11 mouse cellular contexts compared by ENCODE assay signal in genomic region chr13:120299991-120300442, GRCm38 (mm10). TPM values are rescaled to one million over a fixed set of nuclear protein-coding genes. Genes with fewer than 3 reads are reported as not detected.
DNase-seq lines count a peak whose midpoint lies in the region; ATAC-seq and TF ChIP-seq lines count a peak whose summit lies in the region.
"Had no signal": no experiment of that assay in that cellular context is flagged by ENCODE, and none has a peak within 500 bp of the region (broad histone marks: within the 10 kb centered on the region; RNA-seq: fewer than 3 reads in every experiment).

TSS of gene BC147527 (plus strand) at chr13:120300392.

- TF ChIP-seq RAD21 in CH12.LX (IDR thresholded peaks at IDR 0.05; ENCODE audit: low read depth, low read length): no peak; the same call in none of the 2 replicates

- H3K9ac ChIP-seq in heart, embryonic 16.5 days (ENCODE audit: low read length): no peak within 1 kb of the TSS
- peak within 1 kb of the TSS; percentile 75 for H3K9ac ChIP-seq in CH12.LX (ENCODE audit: insufficient read depth, low read depth)
- no peak within 1 kb of the TSS for H3K9ac ChIP-seq in liver, postnatal 0 days (replicated peaks)
- no peak within 1 kb of the TSS for H3K9ac ChIP-seq in midbrain, embryonic 11.5 days (ENCODE audit: low read length)
- H3K9ac ChIP-seq in forebrain, embryonic 15.5 days (replicated peaks): no peak within 1 kb of the TSS

- H3K9me3 ChIP-seq in heart, embryonic 16.5 days (replicated peaks; ENCODE audit: control insufficient read depth, low read length): no peaks in the 10 kb centered on the region; the same call in 1 of the 2 replicates
- H3K9me3 ChIP-seq in CH12.LX (replicated peaks; ENCODE audit: low read length): no peaks in the 10 kb centered on the region
- no peaks in the 10 kb centered on the region for H3K9me3 ChIP-seq in liver, postnatal 0 days (ENCODE audit: low read length)
- no peaks in the 10 kb centered on the region for H3K9me3 ChIP-seq in midbrain, embryonic 11.5 days (ENCODE audit: control insufficient read depth, low read length)
- no peaks in the 10 kb centered on the region for H3K9me3 ChIP-seq in forebrain, embryonic 15.5 days

- H3K27ac ChIP-seq in heart, embryonic 16.5 days (ENCODE audit: low read length): no peak within 1 kb of the TSS
- peak within 1 kb of the TSS; percentile 88 for H3K27ac ChIP-seq in CH12.LX (ENCODE audit: insufficient read depth, low read depth)
- H3K27ac ChIP-seq in liver, postnatal 0 days (ENCODE audit: low read depth): peak within 1 kb of the TSS; percentile 62
- H3K27ac ChIP-seq in midbrain, embryonic 11.5 days (ENCODE audit: low read depth, low read length): no peak within 1 kb of the TSS
- H3K27ac ChIP-seq in forebrain, embryonic 15.5 days (replicated peaks): no peak within 1 kb of the TSS

- in situ Hi-C loops in CH12.LX (cut with MboI; ENCODE audit: low pct_ligation_motif_present, low pct_unique_long_range_greater_than_20kb, low sequenced_read_pairs): no loop called here

- no peak within 1 kb of the TSS for H3K4me3 ChIP-seq in heart, embryonic 16.5 days (ENCODE audit: low read length)
- H3K4me3 ChIP-seq in CH12.LX (replicated peaks in 1 of 3; ENCODE audit: low read depth in 2 of 3, low read length in 2 of 3, poor library complexity in 1 of 3): peak within 1 kb of the TSS; percentile 54 to 60 (median 57)
- no peak within 1 kb of the TSS for H3K4me3 ChIP-seq in liver, postnatal 0 days (ENCODE audit: low read depth, low read length)
- H3K4me3 ChIP-seq in midbrain, embryonic 11.5 days (ENCODE audit: low read depth, low read length): no peak within 1 kb of the TSS
- no peak within 1 kb of the TSS for H3K4me3 ChIP-seq in forebrain, embryonic 15.5 days

- DNase-seq in heart, postnatal 4 days: no peak
- peak; percentile 81 for DNase-seq in CH12.LX (ENCODE audit: extremely low read depth)
- DNase-seq in liver, postnatal 0 days: peak; percentile 42
- peak; percentile 56 for DNase-seq in splenic B cell, adult 2 months (ENCODE audit: low read depth, low spot score)
- no peak for DNase-seq in midbrain, embryonic 11.5 days (ENCODE audit: low spot score, missing footprints)
- no peak for DNase-seq in c-Kit-positive CD71-positive TER-119-positive erythroid progenitor cells, embryonic 14.5 days (ENCODE audit: low spot score)
- DNase-seq: embryo, embryonic 11 days; heart, postnatal 36 days had no signal

- peak; percentile 67 for ATAC-seq in heart, embryonic 16.5 days (replicated peaks; ENCODE audit: extremely low read depth, insufficient read depth, low FRiP score)
- peak; percentile 61; the same call in 1 of the 2 replicates for ATAC-seq in liver, postnatal 0 days
- no peak for ATAC-seq in midbrain, embryonic 11.5 days (ENCODE audit: low FRiP score)
- no peak for ATAC-seq in forebrain, embryonic 15.5 days (replicated peaks)

- TF ChIP-seq CTCF in CH12.LX (conservative IDR thresholded peaks at IDR 0.05 in 1 of 2, IDR thresholded peaks at IDR 0.05 in 1 of 2; ENCODE audit: low read depth in 2 of 2, low read length in 2 of 2): no peak
- no peak for TF ChIP-seq CTCF in liver, postnatal 0 days (IDR thresholded peaks at IDR 0.05; ENCODE audit: low read depth)

- 29% methylated on average over 2 of the region's 2 CpGs for WGBS in heart, embryonic 16.5 days
- WGBS in liver, postnatal 0 days (ENCODE audit: insufficient replicate concordance): 25% methylated on average over 2 of the region's 2 CpGs
- 50% methylated on average over 2 of the region's 2 CpGs for WGBS in midbrain, embryonic 11.5 days
- WGBS in forebrain, embryonic 15.5 days: 59% methylated on average over 2 of the region's 2 CpGs

- H3K36me3 ChIP-seq in heart, embryonic 16.5 days (ENCODE audit: control insufficient read depth, insufficient read depth): no peaks in the 10 kb centered on the region
- H3K36me3 ChIP-seq in CH12.LX (replicated peaks in 1 of 2; ENCODE audit: control insufficient read depth in 1 of 2, insufficient read depth in 1 of 2, low read length in 1 of 2): peaks cover 0 to 5% of the 10 kb centered on the region in 2 experiments
- H3K36me3 ChIP-seq in liver, postnatal 0 days (replicated peaks; ENCODE audit: insufficient read depth, low read length): no peaks in the 10 kb centered on the region
- no peaks in the 10 kb centered on the region for H3K36me3 ChIP-seq in splenic B cell, adult 2 months (ENCODE audit: control insufficient read depth, insufficient read depth, low read length, poor library complexity, severe bottlenecking)
- no peaks in the 10 kb centered on the region for H3K36me3 ChIP-seq in midbrain, embryonic 11.5 days (ENCODE audit: control insufficient read depth, insufficient read depth, low read length)
- H3K36me3 ChIP-seq in forebrain, embryonic 15.5 days: no peaks in the 10 kb centered on the region

- H3K4me1 ChIP-seq in heart, embryonic 16.5 days (ENCODE audit: control insufficient read depth, insufficient read depth, low read length): no peaks in the 10 kb centered on the region
- H3K4me1 ChIP-seq in CH12.LX (ENCODE audit: control insufficient read depth in 1 of 2, insufficient read depth in 2 of 2): peaks cover 11 to 22% of the 10 kb centered on the region in 2 experiments
- H3K4me1 ChIP-seq in liver, postnatal 0 days (ENCODE audit: insufficient read depth): no peaks in the 10 kb centered on the region
- no peaks in the 10 kb centered on the region for H3K4me1 ChIP-seq in midbrain, embryonic 11.5 days (ENCODE audit: control insufficient read depth, insufficient read depth, low read length)
- H3K4me1 ChIP-seq in forebrain, embryonic 15.5 days: no peaks in the 10 kb centered on the region

- TF ChIP-seq EP300 in CH12.LX (IDR thresholded peaks at IDR 0.05; ENCODE audit: low read length): peak; percentile 37; the same call in 1 of the 2 replicates
- TF ChIP-seq EP300 in liver, postnatal 0 days (IDR thresholded peaks at IDR 0.05; ENCODE audit: low read depth): no peak

- TF ChIP-seq POLR2A in CH12.LX (IDR thresholded peaks at IDR 0.05; ENCODE audit: low read depth, low read length): no peak

- H3K79me2 ChIP-seq in CH12.LX (replicated peaks; ENCODE audit: control insufficient read depth, extremely low read depth, insufficient read depth, poor library complexity, severe bottlenecking): peaks cover 11% of the 10 kb centered on the region

- dilution Hi-C loops in CH12.LX (cut with MboI; ENCODE audit: extremely low pct_ligation_motif_present, extremely low pct_unique_long_range_greater_than_20kb, low sequenced_read_pairs): no loop called here

- H3K27me3 ChIP-seq in heart, embryonic 16.5 days (ENCODE audit: control insufficient read depth, insufficient read depth, low read length): no peaks in the 10 kb centered on the region
- no peaks in the 10 kb centered on the region for H3K27me3 ChIP-seq in CH12.LX (replicated peaks)
- no peaks in the 10 kb centered on the region for H3K27me3 ChIP-seq in liver, postnatal 0 days (ENCODE audit: insufficient read depth, low read length)
- no peaks in the 10 kb centered on the region for H3K27me3 ChIP-seq in splenic B cell, adult 2 months (ENCODE audit: control insufficient read depth, insufficient read depth, low read length, poor library complexity, severe bottlenecking)
- no peaks in the 10 kb centered on the region for H3K27me3 ChIP-seq in midbrain, embryonic 11.5 days (ENCODE audit: control insufficient read depth, insufficient read depth, low read length)
- no peaks in the 10 kb centered on the region for H3K27me3 ChIP-seq in forebrain, embryonic 15.5 days

- no peak within 1 kb of the TSS for H3K4me2 ChIP-seq in heart, embryonic 16.5 days (ENCODE audit: low read depth, low read length)
- peak within 1 kb of the TSS; percentile 94 for H3K4me2 ChIP-seq in CH12.LX (ENCODE audit: insufficient read depth, low read depth, poor library complexity, severe bottlenecking)
- no peak within 1 kb of the TSS for H3K4me2 ChIP-seq in liver, postnatal 0 days (ENCODE audit: low read depth, low read length)
- H3K4me2 ChIP-seq in midbrain, embryonic 11.5 days: no peak within 1 kb of the TSS
- no peak within 1 kb of the TSS for H3K4me2 ChIP-seq in forebrain, embryonic 15.5 days (replicated peaks)

TF ChIP-seq in CH12.LX, 34 proteins besides CTCF, POLR2A, EP300 and RAD21 (continues in another document):
- TF ChIP-seq ZNF384 (IDR thresholded peaks at IDR 0.05; ENCODE audit: low read depth, low read length) (peak; percentile 22; the same call in 1 of the 2 replicates), MEF2A (IDR thresholded peaks at IDR 0.05; ENCODE audit: borderline replicate concordance, low read depth, low read length) (peak; percentile 55; the same call in 1 of the 2 replicates), JUN (IDR thresholded peaks at IDR 0.05; ENCODE audit: insufficient read depth, low read depth, low read length) (no peak), JUND (conservative IDR thresholded peaks at IDR 0.05; ENCODE audit: low read depth, low read length) (no peak), ETS1 (conservative IDR thresholded peaks at IDR 0.05; ENCODE audit: low read depth, low read length) (peak; percentile 58), NRF1 (IDR thresholded peaks at IDR 0.05; ENCODE audit: low read depth, low read length) (no peak), MAZ (IDR thresholded peaks at IDR 0.05; ENCODE audit: low read depth, low read length) (no peak), CHD2 (IDR thresholded peaks at IDR 0.05; ENCODE audit: low read length) (peak; percentile 85), ZMIZ1 (IDR thresholded peaks at IDR 0.05; ENCODE audit: low read depth, low read length) (no peak), E2F4 (IDR thresholded peaks at IDR 0.05; ENCODE audit: insufficient replicate concordance, low read depth, low read length) (no peak), ZKSCAN1 (IDR thresholded peaks at IDR 0.05; ENCODE audit: borderline replicate concordance, low read depth, low read length) (no peak), USF2 (conservative IDR thresholded peaks at IDR 0.05; ENCODE audit: low read depth, low read length) (no peak), BHLHE40 (IDR thresholded peaks at IDR 0.05; ENCODE audit: low read depth, low read length) (peak; percentile 38; the same call in 1 of the 2 replicates), PAX5 (IDR thresholded peaks at IDR 0.05; ENCODE audit: low read length) (no peak), GABPA (IDR thresholded peaks at IDR 0.05; ENCODE audit: insufficient replicate concordance, low read depth, low read length) (no peak), SMC3 (IDR thresholded peaks at IDR 0.05; ENCODE audit: low read depth, low read length) (peak; percentile 17; the same call in 1 of the 2 replicates), POLR2AphosphoS2 (IDR thresholded peaks at IDR 0.05; ENCODE audit: low read depth, low read length) (no peak)

RNA-seq across cellular contexts. Expression of gene BC147527, which starts in this region (rescaled TPM):
- 0.99 and 3.2 TPM in 2 replicates for polyA plus RNA-seq in heart, embryonic 16.5 days (2015; fragmentation: Nextera tagmentation; extraction: Ambion mirVana)
- total RNA-seq in heart, postnatal 4 days (2021): not detected
- total RNA-seq in CH12.LX (2012; rRNA removed): 17.2 and 22.4 TPM in 2 replicates
- total RNA-seq in CH12.LX (2014; rRNA removed): 55.8 and 65.9 TPM in 2 replicates
- polyA plus RNA-seq in CH12.LX (2012; ENCODE audit: insufficient read length, low read depth): 33.6 and 50.1 TPM in 2 replicates
- polyA plus RNA-seq in liver, postnatal 0 days (2015; fragmentation: Nextera tagmentation; extraction: Ambion mirVana): 0.62 and 0.72 TPM in 2 replicates
- 0.26 TPM in 1 of 2 replicates, not detected in the other for polyA plus RNA-seq in midbrain, embryonic 11.5 days (2014; fragmentation: Nextera tagmentation; extraction: Ambion mirVana)
- polyA plus RNA-seq in forebrain, embryonic 15.5 days (2015; fragmentation: Nextera tagmentation; extraction: Ambion mirVana): not detected in 2 replicates
- total RNA-seq: adrenal gland, postnatal 36 days had no signal

Comparison
In these comparisons a context has a peak if more than half of its experiments do, and no peak if none do; other contexts are left out.
1. RNA of gene BC147527 (total RNA-seq): 17.2 to 65.9 TPM in CH12.LX; not detected in heart, postnatal 4 days; every median in the first group is over 10 times any median in the second.
2. Peak in DNase-seq, ATAC-seq and H3K27ac ChIP-seq in liver, postnatal 0 days; RNA of the gene not detected or under 1 TPM.
3. H3K4me3 ChIP-seq: peak in CH12.LX (3 of 3); none in heart, embryonic 16.5 days (single experiment), liver, postnatal 0 days (single experiment), midbrain, embryonic 11.5 days (single experiment) and forebrain, embryonic 15.5 days (single experiment).
4. DNase-seq: peak in CH12.LX (single experiment) and splenic B cell, adult 2 months (single experiment); none in heart, postnatal 4 days (single experiment), midbrain, embryonic 11.5 days (single experiment) and c-Kit-positive CD71-positive TER-119-positive erythroid progenitor cells, embryonic 14.5 days (single experiment).